Mouse (Mus musculus): Measurements from ENCODE around the gene Macrod1. TPM values are rescaled to one million over a fixed set of nuclear protein-coding genes. Genes with fewer than 3 reads are reported as not detected.

The Macrod1 gene
- polyA plus RNA-seq, 1 experiment from 2014 or later: 16.0 TPM

DNA sequence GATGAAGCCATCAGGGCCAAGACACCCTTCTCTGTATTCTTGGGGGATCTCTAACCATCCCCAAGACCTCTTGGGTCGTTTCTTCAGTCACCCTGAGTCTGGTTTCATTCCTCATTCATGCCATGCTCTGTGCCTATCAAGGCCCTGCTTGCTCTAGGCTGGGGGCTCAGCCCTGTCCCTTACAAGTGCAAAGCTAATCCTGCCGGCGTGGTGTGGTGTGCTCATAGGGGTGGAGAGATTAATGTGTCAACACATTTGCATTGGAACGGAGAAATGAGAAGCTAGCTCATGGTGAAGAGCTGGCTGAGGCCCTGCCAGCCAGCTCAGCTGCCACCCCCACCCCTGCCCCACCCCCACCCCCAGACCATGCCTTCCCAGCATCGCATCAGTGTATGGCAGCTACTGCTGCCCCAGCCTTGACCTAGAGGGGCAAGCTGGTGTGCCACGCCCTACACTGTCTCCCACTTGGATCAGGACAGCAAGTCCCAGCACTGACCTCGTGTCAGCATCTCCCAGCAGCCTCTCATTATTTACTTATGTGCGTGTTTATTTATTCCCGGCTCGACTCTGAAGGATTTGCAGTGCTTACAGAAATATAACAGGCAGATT is 66.2 kb downstream of the Macrod1 start:
- Histone ChIP-seq H3K4me1 (ENCODE audit: insufficient read depth, low read depth, low read length) (peaks cover 6% of the 10 kb centered on the region; the same call in 1 of the 2 replicates), H3K36me3 (ENCODE audit: insufficient read depth, low read length) (no peaks in the 10 kb centered on the region), H3K27ac (ENCODE audit: low read length) (no peak overlapping the region), H3K4me2 (replicated peaks; ENCODE audit: low read depth, low read length) (no peak overlapping the region), H3K9me3 (ENCODE audit: low read length) (no peaks in the 10 kb centered on the region), H3K27me3 (replicated peaks; ENCODE audit: insufficient read depth, low read length) (no peaks in the 10 kb centered on the region), H3K4me3 (ENCODE audit: low read depth, low read length) (no peak overlapping the region), H3K9ac (replicated peaks; ENCODE audit: low read depth) (no peak overlapping the region)
- DNase-seq (ENCODE audit: low spot score) (no peak), ATAC-seq (peak; percentile 75)
- WGBS: 21% methylated on average over 10 of the region's 10 CpGs
- TF ChIP-seq CTCF (IDR thresholded peaks at IDR 0.05): no peak

DNA sequence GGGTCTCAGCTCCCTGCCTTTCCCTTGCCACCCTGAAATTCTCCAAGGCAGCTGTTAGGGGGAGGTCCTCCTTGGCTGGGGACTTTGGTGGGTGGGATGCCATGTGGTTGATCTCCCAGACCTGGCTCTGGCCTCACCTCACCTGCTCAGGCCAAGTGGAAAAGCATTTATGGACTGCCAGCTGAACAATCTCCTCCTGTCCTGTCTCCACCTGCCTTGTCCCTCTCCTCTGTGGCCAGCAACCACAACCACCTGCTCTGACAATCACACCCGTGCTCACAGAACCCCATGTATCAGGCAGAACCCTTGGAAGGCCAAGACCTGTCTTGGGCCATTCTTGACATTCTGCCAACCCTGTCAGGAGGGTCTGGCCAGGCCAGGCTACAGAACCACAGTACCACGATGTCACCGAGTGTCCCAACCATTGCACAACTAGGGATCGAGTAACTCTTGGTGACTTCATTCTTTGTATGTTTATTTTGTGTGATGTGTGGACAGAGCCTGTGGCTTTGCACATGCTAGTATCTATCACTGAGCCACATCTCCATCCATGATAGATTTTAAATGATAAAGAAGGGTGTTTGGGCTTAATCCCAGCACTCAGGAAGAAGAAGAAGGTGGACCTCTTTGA is 69.0 kb downstream of the Macrod1 start:
- WGBS: 59% methylated on average over 4 of the region's 4 CpGs
- Histone ChIP-seq H3K4me2 (replicated peaks; ENCODE audit: low read depth, low read length) (no peak overlapping the region), H3K27ac (ENCODE audit: low read length) (no peak overlapping the region), H3K4me3 (ENCODE audit: low read depth, low read length) (no peak overlapping the region), H3K4me1 (ENCODE audit: insufficient read depth, low read depth, low read length) (peaks cover 6% of the 10 kb centered on the region; the same call in 1 of the 2 replicates), H3K36me3 (ENCODE audit: insufficient read depth, low read length) (no peaks in the 10 kb centered on the region), H3K9ac (replicated peaks; ENCODE audit: low read depth) (no peak overlapping the region), H3K9me3 (ENCODE audit: low read length) (no peaks in the 10 kb centered on the region), H3K27me3 (replicated peaks; ENCODE audit: insufficient read depth, low read length) (no peaks in the 10 kb centered on the region)
- TF ChIP-seq EP300 (IDR thresholded peaks at IDR 0.05): no peak
- no peak for TF ChIP-seq CTCF (IDR thresholded peaks at IDR 0.05)
- no peak for DNase-seq (ENCODE audit: low spot score)
- no peak for ATAC-seq

DNA sequence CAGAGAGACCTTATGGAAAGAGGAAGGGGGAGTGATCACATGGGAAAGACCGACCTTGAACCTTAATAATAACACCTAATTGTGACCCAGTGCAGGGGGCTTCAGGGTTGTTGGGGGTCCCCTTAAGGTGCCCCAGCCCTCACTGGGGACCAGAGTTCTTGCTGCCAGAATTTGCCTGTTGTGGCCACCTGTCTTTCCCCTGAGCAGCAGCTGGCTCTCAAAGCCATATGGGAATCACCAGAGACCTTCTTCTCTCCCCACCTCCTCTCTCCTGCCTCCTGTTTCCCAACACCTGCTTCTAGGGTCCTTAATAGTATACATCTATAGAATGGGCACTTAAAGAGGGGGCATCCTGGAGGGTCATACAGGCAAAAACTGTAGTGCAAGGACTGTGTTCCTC is 69.6 kb downstream of the Macrod1 start:
- H3K4me3 ChIP-seq (ENCODE audit: low read depth, low read length): no peak overlapping the region
- H3K36me3 ChIP-seq (ENCODE audit: insufficient read depth, low read length): no peaks in the 10 kb centered on the region
- 78% methylated on average over 1 of the region's 1 CpGs for WGBS
- H3K4me2 ChIP-seq (replicated peaks; ENCODE audit: low read depth, low read length): no peak overlapping the region
- no peak overlapping the region for H3K27ac ChIP-seq (ENCODE audit: low read length)
- ATAC-seq: no peak
- peaks cover 6% of the 10 kb centered on the region; the same call in 1 of the 2 replicates for H3K4me1 ChIP-seq (ENCODE audit: insufficient read depth, low read depth, low read length)
- no peak for DNase-seq (ENCODE audit: low spot score)
- H3K9ac ChIP-seq (replicated peaks; ENCODE audit: low read depth): no peak overlapping the region
- no peaks in the 10 kb centered on the region for H3K27me3 ChIP-seq (replicated peaks; ENCODE audit: insufficient read depth, low read length)
- TF ChIP-seq CTCF (IDR thresholded peaks at IDR 0.05) (no peak), EP300 (IDR thresholded peaks at IDR 0.05) (no peak)
- H3K9me3 ChIP-seq (ENCODE audit: low read length): no peaks in the 10 kb centered on the region

GRCm38 (mm10) chr19:7126933-7127332 is 70.3 kb downstream of the Macrod1 start:
- H3K27me3 ChIP-seq (replicated peaks; ENCODE audit: insufficient read depth, low read length): no peaks in the 10 kb centered on the region
- no peak overlapping the region for H3K4me2 ChIP-seq (replicated peaks; ENCODE audit: low read depth, low read length)
- no peak overlapping the region for H3K27ac ChIP-seq (ENCODE audit: low read length)
- DNase-seq (ENCODE audit: low spot score) (no peak), ATAC-seq (no peak)
- H3K36me3 ChIP-seq (ENCODE audit: insufficient read depth, low read length): no peaks in the 10 kb centered on the region
- peaks cover 6% of the 10 kb centered on the region; the same call in 1 of the 2 replicates for H3K4me1 ChIP-seq (ENCODE audit: insufficient read depth, low read depth, low read length)
- no peaks in the 10 kb centered on the region for H3K9me3 ChIP-seq (ENCODE audit: low read length)
- no peak overlapping the region for H3K9ac ChIP-seq (replicated peaks; ENCODE audit: low read depth)
- H3K4me3 ChIP-seq (ENCODE audit: low read depth, low read length): no peak overlapping the region
- 58% methylated on average over 2 of the region's 2 CpGs for WGBS
- no peak for TF ChIP-seq EP300 (IDR thresholded peaks at IDR 0.05)
- TF ChIP-seq CTCF (IDR thresholded peaks at IDR 0.05): no peak

DNA sequence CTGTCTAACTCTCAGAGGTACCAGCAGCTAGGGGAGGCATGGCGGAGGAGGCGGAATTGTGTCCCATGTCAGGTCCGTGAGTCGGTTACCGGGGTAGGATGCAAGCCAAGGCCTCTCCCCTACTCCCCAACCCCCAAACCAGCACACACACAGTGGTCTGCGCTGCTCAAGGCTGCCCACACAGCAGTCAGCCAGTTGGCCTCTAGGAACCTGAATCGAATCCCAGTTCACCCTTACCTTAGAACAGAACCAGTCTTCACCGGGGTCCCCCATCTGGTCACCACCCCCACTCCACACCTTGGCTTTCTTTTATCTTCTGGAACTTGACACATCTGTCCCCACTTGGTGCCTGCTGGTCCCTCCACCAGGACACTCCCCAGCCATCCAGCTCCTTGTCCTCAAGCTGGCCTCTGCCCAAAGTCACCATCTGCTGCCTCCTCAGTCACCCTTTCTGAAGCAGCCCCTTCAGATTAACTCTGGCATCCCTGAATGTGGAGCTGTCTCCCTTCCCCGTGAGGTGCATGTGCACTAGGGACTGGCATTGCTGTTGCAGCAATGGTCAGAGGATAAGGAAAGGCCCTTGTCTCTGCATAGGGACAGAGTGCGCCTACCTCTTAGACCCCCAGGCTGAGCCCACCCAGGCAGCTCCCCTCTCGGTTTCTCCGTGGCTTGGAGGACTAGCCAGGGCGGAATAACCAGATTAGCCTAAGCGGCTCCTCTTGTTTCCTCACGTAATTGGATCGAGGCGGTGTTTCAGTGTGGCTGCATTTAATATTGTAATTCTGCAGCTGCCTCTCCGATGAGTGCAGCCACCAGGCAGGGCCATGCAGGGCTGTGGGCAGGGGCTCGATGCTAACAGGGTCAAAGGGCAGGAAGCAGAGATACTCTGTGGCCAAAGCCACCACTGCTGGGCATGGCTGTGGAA is 72.2 kb downstream of the Macrod1 start:
- TF ChIP-seq CTCF (IDR thresholded peaks at IDR 0.05): no peak
- TF ChIP-seq EP300 (IDR thresholded peaks at IDR 0.05): no peak
- Histone ChIP-seq H3K27me3 (replicated peaks; ENCODE audit: insufficient read depth, low read length) (no peaks in the 10 kb centered on the region), H3K36me3 (ENCODE audit: insufficient read depth, low read length) (no peaks in the 10 kb centered on the region), H3K9ac (replicated peaks; ENCODE audit: low read depth) (no peak overlapping the region), H3K4me1 (ENCODE audit: insufficient read depth, low read depth, low read length) (no peaks in the 10 kb centered on the region), H3K4me3 (ENCODE audit: low read depth, low read length) (no peak overlapping the region), H3K4me2 (replicated peaks; ENCODE audit: low read depth, low read length) (no peak overlapping the region), H3K27ac (ENCODE audit: low read length) (no peak overlapping the region), H3K9me3 (ENCODE audit: low read length) (no peaks in the 10 kb centered on the region)
- DNase-seq (ENCODE audit: low spot score) (no peak), ATAC-seq (no peak)
- WGBS: 66% methylated on average over 19 of the region's 19 CpGs

DNA sequence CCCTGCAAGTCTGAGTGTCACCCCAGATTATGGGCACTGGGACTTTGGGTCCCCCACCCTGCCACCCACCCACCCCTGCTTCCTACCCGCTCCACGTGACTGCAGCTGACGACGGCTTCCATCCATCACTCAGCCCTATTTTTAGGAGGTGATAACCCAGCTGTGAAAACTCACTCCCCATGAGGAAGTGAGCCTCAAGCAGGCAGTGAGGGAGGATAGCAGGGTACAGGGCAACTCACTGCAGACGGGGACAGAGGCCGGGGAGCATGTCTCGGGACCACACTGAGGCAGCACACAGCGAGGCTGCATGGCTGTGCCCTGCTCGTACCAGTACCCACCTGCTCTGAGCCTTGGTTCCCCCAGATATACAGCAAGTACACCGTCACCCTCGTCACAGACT is 73.7 kb downstream of the Macrod1 start:
- ATAC-seq (no peak), DNase-seq (ENCODE audit: low spot score) (no peak)
- no peak for TF ChIP-seq EP300 (IDR thresholded peaks at IDR 0.05)
- TF ChIP-seq CTCF (IDR thresholded peaks at IDR 0.05): no peak
- H3K36me3 ChIP-seq (ENCODE audit: insufficient read depth, low read length): no peaks in the 10 kb centered on the region
- H3K9ac ChIP-seq (replicated peaks; ENCODE audit: low read depth): no peak overlapping the region
- H3K27me3 ChIP-seq (replicated peaks; ENCODE audit: insufficient read depth, low read length): no peaks in the 10 kb centered on the region
- no peaks in the 10 kb centered on the region for H3K9me3 ChIP-seq (ENCODE audit: low read length)
- no peak overlapping the region for H3K4me3 ChIP-seq (ENCODE audit: low read depth, low read length)
- no peak overlapping the region for H3K27ac ChIP-seq (ENCODE audit: low read length)
- no peaks in the 10 kb centered on the region for H3K4me1 ChIP-seq (ENCODE audit: insufficient read depth, low read depth, low read length)
- no peak overlapping the region for H3K4me2 ChIP-seq (replicated peaks; ENCODE audit: low read depth, low read length)
- 51% methylated on average over 11 of the region's 11 CpGs for WGBS

Measured in lung, postnatal 0 days (tissue).